Mouse (Mus musculus) frontal cortex, adult 2 months (tissue): Measurements from ENCODE around the gene Ccno. TPM values are rescaled to one million over a fixed set of nuclear protein-coding genes. Genes with fewer than 3 reads are reported as not detected.
"Not testable (repeated sequence)": the region's sequence is repeated elsewhere in the genome, so short reads cannot be mapped to it uniquely, and the experiment has no call there.

Experiments
- DNase-seq, 2 experiments: peaks; one replicate each; pipeline ENCODE4 v3.0.0; 2022; ENCODE audit warnings: low spot score in 1 of 2; ENCODE audit errors: extremely low spot score in 1 of 2
- polyA plus RNA-seq: library from polyadenylated mRNA; depleted of rRNA; stranded (reverse); fragments of >200 nt; gene quantifications from 2 replicates; pipeline ENCODE4 v1.2.3, GENCODE M21; 2012; rRNA removed

The Ccno gene
- polyA plus RNA-seq, 1 experiment: 2.9 TPM

- DNase-seq: no peak
Observed at GRCm38 (mm10) chr13:113000090-113000489, 12.5 kb downstream of the Ccno start.

- DNase-seq: no peak
Observed at GRCm38 (mm10) chr13:113000576-113001318, 13.1 kb downstream of the Ccno start.

DNA sequence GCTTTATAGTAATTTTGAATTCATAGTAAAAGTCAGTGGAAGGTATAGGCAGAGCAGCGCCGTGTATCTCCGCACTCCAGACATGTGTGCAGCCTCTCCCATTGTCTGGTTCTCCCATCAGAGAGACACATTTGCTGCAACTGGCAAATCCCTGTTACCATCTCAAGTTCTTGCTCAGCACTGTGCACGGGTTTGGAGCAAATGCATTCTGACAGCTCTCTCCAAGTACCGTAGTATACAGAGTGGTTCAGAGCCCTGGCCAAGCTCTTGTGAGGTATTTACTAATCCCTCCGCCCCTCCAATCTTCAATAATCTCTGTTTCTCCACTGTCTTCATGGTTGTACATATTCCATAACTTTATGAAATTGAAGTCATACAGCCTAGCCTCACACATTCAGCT is 25.1 kb downstream of the Ccno start:
- DNase-seq: no peak

GRCm38 (mm10) chr13:113013174-113013953 is 25.8 kb downstream of the Ccno start:
- not testable (repeated sequence) for DNase-seq

DNA sequence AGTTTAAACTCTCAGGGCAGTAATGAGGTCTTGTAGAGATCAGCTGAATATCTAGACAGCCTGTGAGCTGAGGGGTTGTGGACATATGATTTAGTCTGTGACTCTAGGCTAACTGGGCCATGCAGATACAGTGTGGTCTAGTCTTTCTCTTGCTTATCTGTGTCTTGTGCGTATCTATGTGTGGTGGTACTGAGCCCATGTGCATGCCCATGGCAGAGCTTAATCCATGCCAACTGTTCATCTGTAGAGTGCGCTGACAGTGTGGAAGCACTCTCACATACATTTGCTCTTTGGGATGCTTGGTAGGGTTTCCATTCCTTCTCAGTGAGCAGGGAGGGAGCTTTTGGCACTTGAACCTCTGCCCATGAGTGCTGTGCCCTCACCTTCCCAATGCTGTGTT is 33.9 kb downstream of the Ccno start:
- no peak for DNase-seq

GRCm38 (mm10) chr13:113022467-113022866 is 34.9 kb downstream of the Ccno start:
- no peak for DNase-seq

GRCm38 (mm10) chr13:113023274-113024143 is 35.9 kb downstream of the Ccno start:
- no peak for DNase-seq

DNA sequence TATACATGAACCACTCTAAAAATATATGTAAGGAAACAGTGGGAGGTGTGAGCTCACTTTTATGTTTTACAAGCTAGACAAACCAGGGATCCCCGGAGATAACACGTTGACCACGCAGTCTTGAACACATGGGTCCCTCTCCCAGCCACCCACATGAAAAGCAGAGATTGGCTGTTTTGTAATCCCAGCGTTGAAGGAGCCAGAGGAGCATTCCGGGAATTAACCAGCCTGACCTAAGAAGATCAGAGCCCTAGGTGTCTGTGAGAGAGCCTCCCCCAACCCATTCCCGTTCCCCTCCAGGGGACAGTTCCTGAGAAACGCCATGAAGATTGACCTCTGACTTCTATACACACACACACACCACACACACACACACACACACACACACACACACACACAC is 43.7 kb downstream of the Ccno start:
- no peak for DNase-seq

DNA sequence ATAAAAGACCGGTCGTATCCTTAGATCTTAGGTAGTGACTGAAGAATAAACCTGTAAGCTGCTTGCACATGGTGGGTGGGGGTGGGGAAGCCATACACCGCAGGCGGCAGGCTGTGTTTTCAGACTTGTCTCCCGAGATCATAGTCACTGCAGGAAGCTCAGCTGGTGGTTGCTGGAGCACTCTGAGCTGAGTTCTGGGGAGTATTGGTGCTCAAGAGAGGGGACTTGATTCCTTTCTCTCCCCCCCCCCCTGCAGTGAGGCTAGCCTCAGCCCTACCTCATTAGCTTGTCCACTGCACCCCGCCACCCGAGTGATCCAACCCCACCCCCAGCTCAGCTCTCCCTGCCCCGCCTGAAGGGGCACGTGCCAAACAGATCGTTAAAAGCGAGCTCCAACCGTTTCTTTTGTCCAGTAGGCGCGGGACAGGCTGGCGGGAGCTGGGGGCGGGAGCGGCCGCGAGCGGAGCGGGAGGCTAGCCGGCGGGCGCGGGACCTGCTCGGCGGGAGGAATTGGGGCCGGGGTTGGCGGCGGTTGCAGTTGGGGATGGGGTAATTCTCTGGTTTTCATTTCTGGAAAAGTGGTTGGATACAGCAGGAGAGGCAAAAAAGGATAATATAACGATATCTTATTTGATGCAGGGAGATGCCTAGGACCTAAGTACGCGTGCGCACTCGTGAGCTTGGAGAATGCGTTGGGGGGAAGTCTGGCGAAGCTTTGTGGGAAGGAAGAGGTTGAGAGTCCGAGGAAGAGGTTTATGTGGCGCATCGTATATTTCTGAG is 44.4 kb downstream of the Ccno start:
- peak in 1 of 2 experiments; percentile 57 for DNase-seq

DNA sequence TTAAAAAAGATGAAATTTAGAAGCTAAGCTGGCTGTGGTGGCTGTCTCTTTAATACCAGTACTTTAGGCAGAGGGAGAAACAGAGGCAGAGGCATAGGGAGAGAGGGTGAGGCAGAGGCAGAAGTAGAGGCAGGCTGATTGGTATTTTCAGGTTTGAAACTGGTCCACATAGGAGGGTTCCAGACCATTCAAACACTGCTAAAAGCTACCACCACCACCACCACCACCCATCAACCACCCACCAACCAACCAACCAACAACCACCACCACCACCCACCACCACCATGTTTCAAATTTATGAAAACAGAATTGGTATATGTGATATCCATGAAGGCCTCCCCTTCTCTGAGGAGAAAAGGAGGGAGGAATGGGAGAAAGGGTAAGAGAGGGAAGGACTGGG is 45.2 kb downstream of the Ccno start:
- DNase-seq: no peak

- DNase-seq: no peak
Observed at GRCm38 (mm10) chr13:113034271-113034886, 46.8 kb downstream of the Ccno start.

DNA sequence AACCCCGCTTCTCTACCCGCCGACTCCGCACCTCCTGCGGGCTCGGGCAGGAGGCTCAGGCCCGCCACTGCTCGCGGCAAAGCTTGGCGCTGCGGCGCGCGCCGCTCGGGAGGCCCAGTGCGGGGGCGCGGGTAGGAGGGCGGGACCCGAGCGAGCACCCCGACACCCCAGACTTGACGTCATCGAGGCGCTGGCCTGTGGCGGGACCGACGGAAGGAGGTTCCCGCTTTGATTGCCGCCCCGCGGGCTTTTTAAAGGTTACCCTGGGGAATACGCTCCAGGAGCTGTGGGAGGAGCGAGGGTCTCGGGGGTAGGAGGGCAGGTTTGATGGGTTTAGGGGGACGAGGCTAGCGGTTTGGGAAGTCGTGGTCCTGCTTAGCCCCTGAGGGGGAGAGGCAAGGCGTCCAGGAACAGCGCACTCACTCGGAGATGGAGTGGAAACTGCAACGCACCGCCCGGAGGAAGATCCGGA is 47.4 kb downstream of the Ccno start, which contains the start of gene Cdc20b:
Gene Cdc20b, plus strand, starts transcription at position 162 of the 472 bp plus-strand sequence.
- peak in 1 of 2 experiments; percentile 52 for DNase-seq

DNA sequence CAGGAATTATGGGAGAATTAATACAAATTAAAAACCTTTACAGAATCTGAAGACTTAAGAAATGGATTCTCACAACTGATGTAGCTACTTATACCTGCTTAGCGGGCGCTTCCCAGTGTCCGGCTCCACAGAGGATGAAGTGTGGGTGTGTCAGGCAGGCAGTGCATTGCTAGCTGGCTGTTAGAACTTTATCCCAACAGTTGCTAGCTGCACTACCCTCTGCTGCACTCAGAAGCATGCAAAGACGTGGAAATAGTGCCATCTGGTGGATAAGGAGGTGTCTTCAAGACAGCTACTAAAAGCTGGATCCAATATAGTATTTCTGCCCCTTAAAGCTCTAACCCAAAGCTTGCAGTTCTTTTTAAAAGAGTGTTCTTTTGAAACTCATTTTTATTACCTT is 48.2 kb downstream of the Ccno start:
- DNase-seq: peak; percentile 59 to 93

Other genes starting within 250 kb of the Ccno start
- gene Plpp1, start 187.0 kb upstream of the Ccno start, polyA plus RNA-seq: 27.1 and 29.7 TPM in 2 replicates
- 41.4 and 42.7 TPM in 2 replicates for gene Mtrex, start 60.4 kb upstream of the Ccno start, polyA plus RNA-seq
- 10.9 and 11.1 TPM in 2 replicates for gene Dhx29, start 60.3 kb upstream of the Ccno start, polyA plus RNA-seq
- 0.19 and 0.26 TPM in 2 replicates for gene Mcidas, start 6.0 kb downstream of the Ccno start, polyA plus RNA-seq
- 0.06 and 0.19 TPM in 2 replicates for gene Cdc20b, start 47.3 kb downstream of the Ccno start, polyA plus RNA-seq
- 12.8 and 13.4 TPM in 2 replicates for gene Gpx8, start 58.6 kb downstream of the Ccno start, polyA plus RNA-seq
- gene Gzma, start 113.2 kb downstream of the Ccno start, polyA plus RNA-seq: not detected in 2 replicates
- gene Esm1, start 221.9 kb downstream of the Ccno start, polyA plus RNA-seq: 0.44 and 0.56 TPM in 2 replicates
- 0.15 and 0.24 TPM in 2 replicates for gene Gzmk, start 238.1 kb downstream of the Ccno start, polyA plus RNA-seq